Mouse (Mus musculus) ES-E14 (cell line): Measurements from ENCODE around the gene Eif4g3.

ENCODE experiments used
- CHD2 ChIP-seq: IDR thresholded peaks from 2 replicates; pipeline ENCODE4 v1.6.1; 2014; ENCODE audit warnings: mild to moderate bottlenecking, low read depth, low read length, inconsistent platforms
- HCFC1 ChIP-seq: IDR thresholded peaks from 2 replicates; pipeline ENCODE4 v1.6.1; 2012; ENCODE audit warnings: low read length, inconsistent platforms, borderline replicate concordance; ENCODE audit not compliant: insufficient read depth
- MAFK ChIP-seq: IDR thresholded peaks from 2 replicates; pipeline ENCODE4 v1.6.1; 2014; ENCODE audit warnings: mild to moderate bottlenecking, low read depth, low read length, inconsistent platforms; ENCODE audit not compliant: insufficient read depth
- ZC3H11A ChIP-seq: IDR thresholded peaks from 2 replicates; pipeline ENCODE4 v1.6.1; 2012; ENCODE audit warnings: low read depth, mild to moderate bottlenecking, inconsistent platforms, low read length, borderline replicate concordance
- ZNF384 ChIP-seq: IDR thresholded peaks from 2 replicates; pipeline ENCODE4 v1.6.1; 2012; ENCODE audit warnings: low read depth, low read length, inconsistent platforms

DNA sequence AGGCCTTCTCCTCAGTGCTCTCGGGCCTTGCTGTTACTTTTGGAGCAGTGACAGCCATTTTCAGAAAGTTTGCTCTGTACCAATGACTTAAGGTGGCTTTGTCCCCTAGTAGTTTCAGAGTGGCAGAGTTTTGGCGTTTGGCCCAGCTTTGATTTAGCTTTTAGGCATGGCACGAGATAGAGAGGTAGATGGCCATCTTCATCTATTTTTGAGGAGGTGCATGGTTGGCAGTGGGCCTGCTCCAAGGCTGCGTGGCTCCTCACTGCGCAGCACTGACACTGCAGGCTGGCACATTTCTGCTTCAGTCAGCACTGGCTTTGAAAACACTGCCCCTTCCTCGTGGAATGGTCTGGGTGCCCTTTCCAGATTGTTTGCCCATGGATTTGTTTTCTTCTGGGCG lies 80.7 kb downstream of the Eif4g3 start:
- TF ChIP-seq HCFC1, result no peak
- TF ChIP-seq CHD2, result no peak
- no peak for TF ChIP-seq MAFK
- TF ChIP-seq ZNF384, result no peak
- TF ChIP-seq ZC3H11A, result no peak
